Mouse (Mus musculus): ENCODE measurements at regions not wholly inside any gene's neighbourhood (a gene's known extent, or its start where the extent isn't known, plus 50 kb on each side); places are given as distances from the start of the nearest gene placed in this dataset.
A peak's percentile ranks its signal among the peaks of the same experiment; 100 is the strongest.

DNA sequence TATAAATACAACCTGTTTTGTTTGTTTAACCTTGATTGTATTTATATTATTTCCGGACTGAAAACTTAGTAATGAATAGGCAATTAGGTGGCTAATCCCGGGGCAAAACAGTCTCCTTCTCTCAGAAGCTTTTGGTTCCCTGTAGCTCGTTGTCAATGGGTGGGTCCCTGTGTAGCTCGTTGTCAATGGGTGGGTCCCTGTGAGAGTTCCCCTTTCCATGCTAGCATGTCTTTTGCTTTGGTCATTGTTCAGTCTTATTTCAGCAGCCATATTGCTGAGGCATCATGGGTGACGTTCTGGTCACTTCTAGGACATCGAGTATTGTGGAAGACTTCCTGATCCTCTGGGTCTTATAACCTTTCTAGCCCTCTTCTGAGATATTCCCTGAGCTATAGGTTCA, 205.1 kb downstream of the Ahr start:
- intact Hi-C loops (cut with DNase I) = loop anchor here (5.0 kb wide), 1 partner anchor 63 kb away; no protein-coding TSS in a partner anchor
- no peak for DNase-seq (ENCODE audit: low spot score in 2 of 2)

DNA sequence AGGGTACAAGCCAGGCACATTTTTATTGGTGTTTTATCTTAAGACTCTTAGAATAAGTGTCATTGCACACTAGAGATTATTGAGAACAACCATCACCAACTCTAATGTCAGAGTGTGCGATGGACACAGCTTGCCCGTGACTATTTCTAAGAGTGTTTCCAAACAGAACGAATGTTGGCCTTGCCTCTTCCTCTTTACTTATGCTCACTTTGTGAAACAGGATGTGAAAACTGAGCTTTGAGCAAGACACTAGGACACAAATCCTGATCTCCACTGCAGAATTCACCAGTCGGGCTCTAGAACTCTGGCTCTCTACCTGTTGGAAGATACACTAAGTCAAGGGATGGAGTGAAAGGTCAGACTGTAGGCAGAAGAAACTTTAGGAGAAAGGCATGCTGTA, 215.3 kb downstream of the Ahr start:
- DNase-seq (ENCODE audit: low spot score in 2 of 2) = no peak
- intact Hi-C loops (cut with DNase I) = no loop called here

DNA sequence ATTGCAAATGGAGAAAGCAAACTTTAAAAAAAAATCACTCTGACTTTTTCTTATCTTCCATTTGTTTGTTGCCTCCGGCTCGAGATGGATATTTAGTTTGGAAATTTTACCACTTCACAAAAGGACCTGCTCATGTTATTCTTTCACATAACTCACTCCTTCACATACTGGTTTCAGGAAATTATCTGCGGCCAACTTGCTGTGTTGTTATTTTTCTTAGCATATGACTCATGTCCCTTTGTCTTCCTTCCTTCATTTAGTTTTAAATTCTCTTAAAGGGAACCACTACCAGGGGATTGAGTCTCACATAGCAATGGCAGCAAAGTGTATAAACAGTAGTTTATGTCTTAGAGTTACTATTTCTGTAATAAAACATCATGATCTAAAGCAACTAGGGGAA, 217.8 kb downstream of the Ahr start:
- no peak for DNase-seq (ENCODE audit: low spot score in 2 of 2)
- intact Hi-C loops (cut with DNase I) = no loop called here

DNA sequence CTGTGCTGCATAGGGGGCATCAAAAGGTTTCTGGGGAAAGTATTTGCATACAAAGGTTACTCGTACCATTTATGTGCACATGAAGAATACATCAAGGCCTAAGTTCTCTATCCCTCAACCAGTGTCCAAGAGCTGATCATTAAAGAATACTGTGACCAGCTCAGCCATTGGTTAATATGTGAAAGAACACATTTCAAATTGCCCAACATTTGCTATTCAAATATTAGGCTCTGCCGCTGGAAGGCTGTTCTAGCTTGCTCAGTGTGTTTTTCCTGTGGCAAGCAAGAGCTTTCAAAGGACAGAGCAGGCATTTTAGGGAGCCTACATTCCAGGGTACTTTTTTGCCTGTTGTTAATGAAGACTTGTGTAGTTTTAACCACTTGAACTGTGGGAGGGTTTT, 220.8 kb downstream of the Ahr start:
- intact Hi-C loops (cut with DNase I) = loop anchor here (5.0 kb wide), 3 partner anchors 183 to 568 kb away; no protein-coding TSS in a partner anchor
- DNase-seq (ENCODE audit: low spot score in 2 of 2) = no peak

DNA sequence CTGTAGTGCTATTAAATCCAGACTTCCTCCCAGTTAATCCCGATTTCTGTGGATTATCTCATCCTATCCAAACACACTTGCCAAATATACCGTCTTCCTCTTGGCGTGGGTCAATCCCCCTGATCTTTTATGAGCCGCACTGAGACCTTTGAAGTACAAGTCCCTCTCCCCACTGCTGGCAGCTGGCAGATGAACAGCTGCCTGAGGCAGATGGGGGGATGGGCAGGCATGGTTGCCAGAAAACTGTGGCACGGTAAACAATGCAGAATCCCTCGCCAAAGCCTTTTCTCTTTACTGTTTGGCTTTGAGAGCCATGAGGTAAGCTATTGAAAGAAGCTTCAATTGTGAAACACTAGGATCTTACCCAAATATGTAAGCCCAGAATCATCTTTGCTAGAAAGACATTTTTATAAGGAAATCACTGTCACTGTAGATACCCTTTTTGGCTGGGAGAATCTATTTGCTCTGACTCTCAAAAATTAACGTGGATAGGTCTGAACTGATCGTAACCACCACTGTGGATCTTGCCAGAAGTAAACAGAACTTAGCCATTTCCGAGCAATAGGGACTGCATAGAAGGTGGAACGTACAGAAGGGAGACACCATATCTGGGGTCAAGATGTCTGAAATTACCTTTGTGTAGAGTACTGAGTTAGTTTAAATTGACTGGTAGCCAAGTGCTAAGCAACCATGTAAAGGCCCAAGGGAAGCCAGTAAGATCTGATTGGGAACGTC, 221.5 kb downstream of the Ahr start:
- no peak for DNase-seq (ENCODE audit: low spot score in 2 of 2)
- intact Hi-C loops (cut with DNase I) = loop anchor here (5.0 kb wide), 3 partner anchors 184 to 569 kb away; no protein-coding TSS in a partner anchor

DNA sequence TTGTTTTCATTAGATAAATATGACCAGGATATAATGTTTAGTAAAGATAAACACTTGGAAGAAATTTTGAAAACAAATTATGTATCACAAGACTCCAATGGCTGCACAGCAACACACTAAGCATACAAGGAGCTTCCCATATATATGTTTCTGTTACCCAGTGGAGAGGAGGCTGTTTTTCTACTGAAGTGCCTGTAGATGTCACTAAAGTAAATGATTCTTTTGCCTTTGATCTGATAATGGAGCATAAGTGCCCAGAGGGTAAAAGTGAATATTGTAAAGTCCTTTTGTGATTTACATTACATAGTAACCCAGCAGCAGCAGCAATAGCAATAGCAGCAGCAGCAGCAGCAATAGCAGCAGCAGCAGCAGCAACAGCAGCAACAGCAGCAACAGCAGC, 226.3 kb downstream of the Ahr start:
- DNase-seq (ENCODE audit: low spot score in 2 of 2) = peak in 1 of 2 experiments; percentile 41
- intact Hi-C loops (cut with DNase I) = loop anchor here (1.0 to 2.0 kb wide), 2 partner anchors 226 to 523 kb away; partner anchors contain the start of gene Ahr

DNA sequence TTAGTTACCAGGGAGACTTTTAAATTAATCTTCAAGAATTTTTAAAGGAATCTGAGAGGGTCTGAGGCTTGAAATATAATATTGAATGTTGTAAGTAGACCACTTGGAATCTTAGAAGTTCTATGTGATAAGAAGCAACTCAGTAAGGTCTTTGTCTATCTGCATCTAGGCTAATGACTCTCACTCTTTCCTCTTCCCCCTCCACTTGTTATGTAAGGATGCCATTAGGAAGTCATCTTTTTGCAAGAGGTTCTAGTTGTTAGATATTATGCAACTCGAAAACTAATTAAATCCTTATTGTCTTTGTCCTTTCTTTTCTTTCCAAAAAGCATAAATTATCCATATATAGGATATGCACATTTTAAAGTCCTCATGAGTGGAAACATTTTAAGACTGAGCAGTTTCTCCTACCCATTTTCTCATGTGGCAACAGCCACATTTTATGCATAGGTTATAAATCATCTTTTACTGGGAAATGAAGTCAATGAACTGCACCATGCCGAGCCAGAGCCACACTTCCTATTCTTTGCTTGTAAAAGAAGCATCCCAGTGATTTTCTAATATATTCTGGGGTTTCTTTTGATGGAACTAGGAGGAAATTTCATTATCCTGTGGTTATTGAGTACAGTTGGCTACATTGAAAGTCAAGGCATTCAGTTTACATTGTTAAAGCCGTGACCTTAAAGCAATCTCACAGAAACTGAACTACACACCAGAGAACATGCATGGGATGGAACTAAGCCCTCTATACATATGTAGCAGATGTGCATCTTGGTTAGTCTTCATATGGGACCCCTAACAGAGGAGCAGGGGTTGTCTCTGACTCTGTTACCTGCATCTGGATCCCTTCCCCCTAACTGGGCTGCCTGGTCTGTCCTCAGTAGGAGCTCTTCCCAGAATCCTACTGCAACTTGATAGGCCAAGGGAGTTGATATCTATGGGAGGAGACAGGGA, 230.8 kb downstream of the Ahr start:
- intact Hi-C loops (cut with DNase I) = no loop called here

DNA sequence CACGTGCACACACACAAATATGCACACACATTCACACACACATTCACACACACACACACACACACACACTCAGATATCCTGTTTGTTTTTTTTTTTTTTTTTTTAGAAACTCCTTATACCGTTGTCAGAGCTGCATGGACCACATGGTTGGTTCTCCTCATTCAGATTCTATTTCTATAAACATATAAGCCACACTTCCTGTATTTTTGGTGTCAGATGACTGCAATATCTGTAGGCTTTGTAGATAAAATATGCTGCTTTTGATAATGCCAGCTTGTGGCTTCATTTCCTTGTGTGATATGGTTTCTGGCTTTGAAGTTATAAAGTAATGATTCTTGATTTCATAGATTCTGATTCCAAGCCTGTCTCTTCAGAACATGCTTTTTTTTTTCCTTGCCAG, 231.7 kb downstream of the Ahr start:
- intact Hi-C loops (cut with DNase I) = no loop called here
- DNase-seq (ENCODE audit: low spot score in 2 of 2) = no peak

More for the DNA sequence above, 230.8 kb downstream of the Ahr start:
- DNase-seq (ENCODE audit: low spot score in 2 of 2) = no peak

DNA sequence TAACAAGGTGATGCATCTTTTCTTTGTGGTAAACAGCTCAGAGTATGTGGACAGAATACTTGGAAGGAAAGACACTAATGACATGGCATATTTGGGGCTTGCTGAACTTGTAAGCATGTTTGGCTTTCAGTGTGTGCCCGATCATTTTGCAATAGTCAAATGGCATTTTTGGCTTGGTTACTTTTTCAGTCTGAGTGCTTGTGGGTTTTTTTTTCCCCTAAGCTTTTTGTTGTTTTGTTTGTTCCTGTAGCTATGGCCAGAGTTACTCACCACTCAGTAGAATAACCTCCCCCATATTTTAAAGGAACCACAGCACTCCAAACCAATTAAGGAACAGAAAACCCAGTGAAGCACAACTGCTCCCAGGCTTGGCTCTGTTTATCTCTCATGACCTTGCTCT, 240.2 kb downstream of the Ahr start:
- DNase-seq (ENCODE audit: low spot score in 2 of 2) = no peak
- intact Hi-C loops (cut with DNase I) = no loop called here

DNA sequence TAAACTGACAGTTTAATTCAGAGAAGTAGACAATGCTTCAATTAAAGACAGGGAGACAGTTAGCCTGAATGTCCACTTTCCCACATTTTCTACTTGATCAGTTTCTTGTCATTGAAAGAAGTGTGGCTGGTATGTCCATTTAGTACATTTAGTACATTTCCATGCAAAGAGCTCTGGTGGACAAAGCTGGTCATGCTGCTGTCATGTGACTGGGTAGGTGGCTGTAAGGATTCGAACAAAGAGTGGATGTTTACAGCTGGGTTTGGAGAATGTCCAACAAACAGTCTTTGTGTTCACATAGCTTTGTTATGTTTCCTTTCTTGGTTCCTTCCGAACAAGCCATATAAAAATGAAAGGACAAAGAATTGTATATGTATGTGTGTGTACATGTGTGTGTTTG, 241.3 kb downstream of the Ahr start:
- intact Hi-C loops (cut with DNase I) = no loop called here
- DNase-seq (ENCODE audit: low spot score in 2 of 2) = no peak

DNA sequence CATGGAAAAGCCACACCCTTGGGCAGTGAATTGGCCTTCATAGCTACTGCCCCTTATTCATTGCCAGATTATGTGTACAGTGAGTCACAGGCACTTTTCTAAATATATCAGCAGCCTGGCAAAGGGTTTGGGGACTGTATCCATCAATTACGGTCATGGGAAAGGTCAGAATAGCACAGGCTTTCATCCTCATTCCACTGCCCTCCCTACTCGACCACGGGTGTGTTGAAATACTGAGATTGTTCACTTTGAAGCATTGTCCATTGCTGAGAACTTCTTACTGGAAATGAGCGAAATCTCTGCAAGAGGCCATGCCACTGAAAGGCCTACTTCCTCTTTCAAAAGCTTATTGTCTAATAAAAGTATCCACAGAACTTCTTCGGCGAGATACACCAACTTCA, 242.9 kb downstream of the Ahr start:
- no peak for DNase-seq (ENCODE audit: low spot score in 2 of 2)
- intact Hi-C loops (cut with DNase I) = no loop called here

DNA sequence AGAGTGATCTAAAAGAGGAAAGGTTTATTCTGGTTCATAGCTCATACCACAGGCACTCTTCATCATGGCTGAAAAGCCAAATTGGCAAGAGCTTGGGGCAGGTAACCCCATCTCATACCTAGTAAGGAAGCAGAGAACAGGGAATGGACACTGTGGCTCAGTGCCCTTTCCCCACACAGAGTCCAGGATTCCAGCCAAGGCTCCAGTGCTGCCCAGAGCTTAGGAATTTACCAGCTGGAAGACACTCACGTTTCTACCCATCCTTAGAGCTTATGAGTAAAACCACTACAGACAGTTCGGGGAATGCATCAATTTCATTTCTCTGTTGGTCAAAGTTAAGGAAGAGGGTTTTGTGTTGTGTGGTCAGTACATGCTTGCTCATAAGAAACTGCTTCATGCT, 241.0 kb downstream of the Snx13 start:
- no peak for DNase-seq (ENCODE audit: low spot score in 2 of 2)
- intact Hi-C loops (cut with DNase I) = no loop called here

DNA sequence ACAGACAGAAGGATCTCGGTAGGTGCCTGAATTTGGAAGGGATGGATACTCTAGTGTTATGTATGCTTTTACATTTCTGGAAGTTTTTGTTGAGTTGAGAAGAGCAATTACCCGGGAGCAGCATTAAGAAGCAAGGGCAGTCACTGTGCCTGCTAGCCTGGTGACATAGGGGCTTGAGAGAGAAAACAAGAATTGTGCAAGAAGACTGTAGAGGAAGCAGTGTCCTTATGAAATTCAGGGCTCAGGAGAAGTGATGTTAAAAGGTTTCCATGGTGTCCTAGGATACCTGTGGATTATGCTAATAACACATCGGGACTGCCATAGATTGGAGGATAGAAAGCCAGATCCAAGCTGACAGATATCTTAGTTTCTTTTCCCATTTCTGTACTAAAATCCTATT, 240.6 kb downstream of the Snx13 start:
- DNase-seq (ENCODE audit: low spot score in 2 of 2) = no peak
- intact Hi-C loops (cut with DNase I) = no loop called here

DNA sequence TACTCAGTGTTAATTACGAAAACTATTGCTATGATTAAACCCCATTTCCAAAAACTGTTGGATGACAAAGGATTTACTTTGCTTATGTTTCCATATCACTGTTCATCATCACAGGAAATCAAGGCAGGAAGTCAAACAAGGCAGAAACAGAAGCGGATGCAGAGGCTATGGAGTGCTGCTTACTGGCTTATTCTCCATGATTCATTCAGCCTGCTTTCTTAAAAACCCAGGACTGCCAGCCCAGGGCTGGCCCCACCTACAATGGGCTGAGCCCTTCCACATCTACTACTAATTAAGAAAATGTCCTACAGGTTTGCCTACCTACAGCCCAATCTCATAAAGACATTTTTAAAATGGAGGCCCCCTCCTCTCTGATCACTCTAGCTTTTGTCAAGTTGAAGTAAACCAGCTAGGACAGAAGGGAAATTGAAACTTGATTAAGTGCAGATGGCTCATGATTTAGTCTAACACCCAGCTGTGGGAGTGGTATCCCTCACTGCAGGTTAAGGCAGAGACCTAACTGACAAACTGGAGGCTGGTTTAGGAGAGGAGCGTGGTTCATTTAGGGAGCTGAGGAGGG, 240.1 kb downstream of the Snx13 start:
- intact Hi-C loops (cut with DNase I) = no loop called here
- no peak for DNase-seq (ENCODE audit: low spot score in 2 of 2)

DNA sequence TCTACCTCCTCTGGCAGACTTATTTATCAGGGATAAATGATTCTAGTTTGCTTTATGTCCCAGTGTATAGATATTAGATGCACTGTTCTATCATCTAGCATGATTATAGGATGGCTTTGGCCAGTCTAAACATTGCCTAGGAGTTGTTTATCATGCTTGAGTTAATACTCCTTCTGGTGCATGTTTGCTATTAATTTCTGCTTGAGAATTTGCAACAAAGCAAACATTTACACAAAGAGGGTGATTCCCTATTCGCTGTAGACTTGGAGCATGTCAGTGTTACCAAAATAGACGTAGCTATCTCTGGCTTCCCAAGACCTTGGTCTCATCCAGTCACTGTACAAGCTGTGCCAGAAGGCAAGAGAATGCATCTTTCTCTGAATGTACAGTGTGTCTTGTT, 237.4 kb downstream of the Snx13 start:
- intact Hi-C loops (cut with DNase I) = no loop called here
- no peak for DNase-seq (ENCODE audit: low spot score in 2 of 2)

DNA sequence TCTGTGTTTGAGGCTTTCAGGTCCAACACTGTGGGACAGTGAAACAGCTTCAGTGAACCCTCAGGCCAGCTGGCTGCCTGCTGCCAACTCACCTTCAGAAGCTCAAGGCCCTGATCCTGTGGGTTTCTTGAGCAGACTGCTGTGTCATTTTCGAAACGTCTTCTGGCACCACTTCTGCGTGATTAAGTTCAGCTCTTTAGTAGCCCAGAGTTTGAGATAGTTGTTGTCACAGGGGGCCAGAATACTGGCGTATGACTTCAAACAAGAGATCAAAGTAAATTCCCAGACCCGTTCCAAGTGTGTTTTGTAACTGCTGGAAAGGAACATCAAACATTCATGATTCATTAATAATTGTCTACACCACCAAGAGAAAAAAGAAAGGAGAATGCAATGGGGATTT, 236.9 kb downstream of the Snx13 start:
- intact Hi-C loops (cut with DNase I) = no loop called here
- no peak for DNase-seq (ENCODE audit: low spot score in 2 of 2)

DNA sequence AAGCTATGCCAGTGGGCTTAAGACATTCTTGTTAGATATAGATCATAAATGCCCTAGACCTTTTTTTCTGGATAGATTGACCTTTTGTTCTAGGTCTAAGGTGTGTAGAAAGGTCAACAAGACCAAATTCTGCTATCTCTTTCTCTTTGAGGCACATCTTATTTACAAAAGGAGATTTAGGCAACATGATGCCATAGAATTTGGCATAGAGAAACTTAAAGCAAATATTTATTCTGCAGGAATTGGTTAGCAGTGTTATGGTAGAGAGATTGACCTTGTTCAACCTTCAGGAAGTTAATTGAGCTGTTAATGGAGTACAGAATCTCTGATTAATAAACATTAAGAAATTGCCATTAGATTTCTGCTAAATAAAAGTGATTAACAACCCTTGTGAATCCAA, 236.4 kb downstream of the Snx13 start:
- intact Hi-C loops (cut with DNase I) = no loop called here

DNA sequence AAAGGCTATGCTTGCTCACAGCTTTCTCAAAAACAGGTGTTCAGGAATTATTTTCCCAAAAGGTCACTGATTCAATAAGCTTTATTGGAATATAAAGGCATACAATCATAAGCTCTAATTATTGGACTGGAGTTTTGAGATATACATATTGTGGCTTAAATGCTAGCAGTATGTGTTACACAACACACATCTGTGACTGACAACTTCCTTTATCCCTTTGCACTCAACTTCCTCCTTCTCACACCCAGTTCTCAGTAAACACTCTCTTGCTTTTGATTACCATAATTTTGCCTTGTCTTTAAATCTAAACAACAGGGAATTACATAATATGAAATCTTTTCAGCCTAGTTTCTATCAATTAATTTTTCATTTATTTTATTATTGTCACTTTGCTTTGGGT, 222.5 kb downstream of the Snx13 start:
- intact Hi-C loops (cut with DNase I) = no loop called here
- DNase-seq (ENCODE audit: low spot score in 2 of 2) = no peak

More for the DNA sequence above, 236.4 kb downstream of the Snx13 start:
- DNase-seq (ENCODE audit: low spot score in 2 of 2) = no peak

DNA sequence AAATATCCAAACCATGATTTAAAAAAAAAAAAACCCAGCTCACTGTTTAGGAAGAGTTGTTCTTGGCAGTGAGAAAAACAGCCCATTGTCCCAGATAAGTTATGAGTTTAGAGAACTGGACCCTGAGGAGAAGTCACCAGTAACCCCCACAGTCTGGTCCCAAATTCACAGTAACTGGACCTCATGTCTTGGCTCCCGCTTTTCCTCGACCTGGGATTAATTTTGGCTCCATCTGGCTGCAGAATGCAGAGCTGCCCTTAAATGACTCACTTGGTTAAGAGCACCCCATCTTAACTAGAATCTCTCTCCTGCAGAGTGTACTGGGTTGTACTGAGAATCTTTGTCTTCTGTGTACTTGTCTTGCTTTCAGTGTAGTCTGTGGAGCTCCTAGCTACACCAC, 221.0 kb downstream of the Snx13 start:
- intact Hi-C loops (cut with DNase I) = no loop called here

DNA sequence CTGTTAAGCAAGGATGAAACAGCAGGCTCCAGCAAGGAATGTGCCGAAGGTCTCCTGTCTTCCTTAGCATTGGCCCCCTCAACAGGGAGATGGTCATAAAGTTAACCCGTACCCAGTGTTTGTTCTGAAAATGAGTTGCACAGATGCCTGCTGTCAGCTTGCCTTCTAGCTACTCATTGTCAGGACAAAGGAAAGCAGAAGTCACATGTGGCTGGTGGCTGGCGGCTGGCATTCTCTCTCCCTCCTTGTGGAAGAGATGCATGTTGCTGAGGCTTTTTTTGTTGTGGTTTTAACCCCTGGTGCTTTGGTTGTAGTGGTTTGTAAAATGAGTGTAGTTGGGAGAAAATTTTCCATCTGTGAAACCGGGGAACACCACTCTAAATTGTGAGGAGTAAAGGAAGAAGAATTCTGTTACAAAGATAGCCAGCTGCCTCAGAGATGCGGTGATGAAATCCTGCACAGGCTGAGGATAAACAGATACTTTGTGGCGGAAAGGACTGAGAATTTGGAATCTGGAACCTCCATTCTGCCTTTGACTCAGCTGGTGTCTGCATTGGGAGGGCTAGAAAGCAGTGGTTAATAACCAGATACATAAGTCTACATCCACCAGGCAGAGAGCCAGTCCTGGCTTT, 220.2 kb downstream of the Snx13 start:
- no peak for DNase-seq (ENCODE audit: low spot score in 2 of 2)
- intact Hi-C loops (cut with DNase I) = no loop called here

More for the DNA sequence above, 221.0 kb downstream of the Snx13 start:
- no peak for DNase-seq (ENCODE audit: low spot score in 2 of 2)

Data from left cerebral cortex, postnatal 25 days (tissue).